Mouse (Mus musculus): ENCODE measurements around the gene Rnf224. TPM values are rescaled to one million over a fixed set of nuclear protein-coding genes. Genes with fewer than 3 reads are reported as not detected.

Gene Rnf224
- polyA plus RNA-seq, 1 experiment from 2014 or later, result not detected

GRCm38 (mm10) chr2:25227406-25227805 lies 9.2 kb downstream of the Rnf224 start:
- Histone ChIP-seq H3K27ac (ENCODE audit: low read depth, low read length) (no peak overlapping the region), H3K9me3 (replicated peaks; ENCODE audit: control insufficient read depth, low read length) (no peaks in the 10 kb centered on the region), H3K4me3 (ENCODE audit: low read depth, low read length) (no peak overlapping the region), H3K36me3 (ENCODE audit: control insufficient read depth, insufficient read depth, low read length) (no peaks in the 10 kb centered on the region), H3K9ac (ENCODE audit: low read depth, low read length) (no peak overlapping the region), H3K27me3 (ENCODE audit: control insufficient read depth, insufficient read depth, low read length) (peaks cover 20% of the 10 kb centered on the region; the same call in 1 of the 2 replicates), H3K4me2 (no peak overlapping the region), H3K4me1 (ENCODE audit: control insufficient read depth, insufficient read depth, low read length) (peaks cover 16% of the 10 kb centered on the region)
- no peak for ATAC-seq (replicated peaks; ENCODE audit: insufficient number of reproducible peaks, low FRiP score, low TSS enrichment)
- 91% methylated on average over 4 of the region's 4 CpGs for WGBS (ENCODE audit: insufficient replicate concordance)

- H3K27ac ChIP-seq (ENCODE audit: low read depth, low read length), result no peak overlapping the region
- no peak overlapping the region for H3K9ac ChIP-seq (ENCODE audit: low read depth, low read length)
- no peak overlapping the region for H3K4me3 ChIP-seq (ENCODE audit: low read depth, low read length)
- H3K36me3 ChIP-seq (ENCODE audit: control insufficient read depth, insufficient read depth, low read length), result no peaks in the 10 kb centered on the region
- peaks cover 16% of the 10 kb centered on the region for H3K4me1 ChIP-seq (ENCODE audit: control insufficient read depth, insufficient read depth, low read length)
- no peak for ATAC-seq (replicated peaks; ENCODE audit: insufficient number of reproducible peaks, low FRiP score, low TSS enrichment)
- peaks cover 19% of the 10 kb centered on the region; the same call in 1 of the 2 replicates for H3K27me3 ChIP-seq (ENCODE audit: control insufficient read depth, insufficient read depth, low read length)
- no peaks in the 10 kb centered on the region for H3K9me3 ChIP-seq (replicated peaks; ENCODE audit: control insufficient read depth, low read length)
- no peak overlapping the region for H3K4me2 ChIP-seq
- 70% methylated on average over 5 of the region's 5 CpGs for WGBS (ENCODE audit: insufficient replicate concordance)
Measured at GRCm38 (mm10) chr2:25226864-25227263, 9.7 kb downstream of the Rnf224 start.

GRCm38 (mm10) chr2:25225811-25226379 lies 10.7 kb downstream of the Rnf224 start:
- ATAC-seq (replicated peaks; ENCODE audit: insufficient number of reproducible peaks, low FRiP score, low TSS enrichment), result no peak
- Histone ChIP-seq H3K4me2 (peak overlapping the region; percentile 65), H3K4me3 (ENCODE audit: low read depth, low read length) (peak overlapping the region; percentile 71), H3K9me3 (replicated peaks; ENCODE audit: control insufficient read depth, low read length) (no peaks in the 10 kb centered on the region), H3K9ac (ENCODE audit: low read depth, low read length) (peak overlapping the region; percentile 66), H3K27ac (ENCODE audit: low read depth, low read length) (peak overlapping the region; percentile 93), H3K27me3 (ENCODE audit: control insufficient read depth, insufficient read depth, low read length) (peaks cover 10% of the 10 kb centered on the region; the same call in 1 of the 2 replicates), H3K4me1 (ENCODE audit: control insufficient read depth, insufficient read depth, low read length) (peaks cover 16% of the 10 kb centered on the region), H3K36me3 (ENCODE audit: control insufficient read depth, insufficient read depth, low read length) (no peaks in the 10 kb centered on the region)
- 76% methylated on average over 8 of the region's 8 CpGs for WGBS (ENCODE audit: insufficient replicate concordance)

- Histone ChIP-seq H3K4me2 (peak overlapping the region; percentile 65), H3K27me3 (ENCODE audit: control insufficient read depth, insufficient read depth, low read length) (peaks cover 10% of the 10 kb centered on the region; the same call in 1 of the 2 replicates), H3K27ac (ENCODE audit: low read depth, low read length) (peak overlapping the region; percentile 93), H3K36me3 (ENCODE audit: control insufficient read depth, insufficient read depth, low read length) (no peaks in the 10 kb centered on the region), H3K9ac (ENCODE audit: low read depth, low read length) (peak overlapping the region; percentile 66), H3K9me3 (replicated peaks; ENCODE audit: control insufficient read depth, low read length) (no peaks in the 10 kb centered on the region), H3K4me1 (ENCODE audit: control insufficient read depth, insufficient read depth, low read length) (peaks cover 16% of the 10 kb centered on the region), H3K4me3 (ENCODE audit: low read depth, low read length) (peak overlapping the region; percentile 71)
- WGBS (ENCODE audit: insufficient replicate concordance), result 2% methylated on average over 37 of the region's 41 CpGs
- ATAC-seq (replicated peaks; ENCODE audit: insufficient number of reproducible peaks, low FRiP score, low TSS enrichment), result peak; percentile 95
Measured at GRCm38 (mm10) chr2:25224766-25225752, 11.5 kb downstream of the Rnf224 start.

GRCm38 (mm10) chr2:25224492-25224765 lies 12.2 kb downstream of the Rnf224 start, which contains the start of gene Tubb4b:
Tubb4b (minus strand) TSS chr2:25224702.
- Histone ChIP-seq H3K27me3 (ENCODE audit: control insufficient read depth, insufficient read depth, low read length) (peaks cover 4% of the 10 kb centered on the region; the same call in 1 of the 2 replicates), H3K4me2 (peak within 1 kb of the TSS; percentile 97), H3K9me3 (replicated peaks; ENCODE audit: control insufficient read depth, low read length) (no peaks in the 10 kb centered on the region), H3K4me1 (ENCODE audit: control insufficient read depth, insufficient read depth, low read length) (peaks cover 16% of the 10 kb centered on the region), H3K9ac (ENCODE audit: low read depth, low read length) (peak within 1 kb of the TSS; percentile 81), H3K36me3 (ENCODE audit: control insufficient read depth, insufficient read depth, low read length) (no peaks in the 10 kb centered on the region), H3K27ac (ENCODE audit: low read depth, low read length) (peak within 1 kb of the TSS; percentile 93), H3K4me3 (ENCODE audit: low read depth, low read length) (peak within 1 kb of the TSS; percentile 71)
- no peak for ATAC-seq (replicated peaks; ENCODE audit: insufficient number of reproducible peaks, low FRiP score, low TSS enrichment)
- under 1% methylated on average over 17 of the region's 17 CpGs for WGBS (ENCODE audit: insufficient replicate concordance)

GRCm38 (mm10) chr2:25223681-25224491 lies 12.7 kb downstream of the Rnf224 start:
- H3K27me3 ChIP-seq (ENCODE audit: control insufficient read depth, insufficient read depth, low read length), result no peaks in the 10 kb centered on the region
- 2% methylated on average over 51 of the region's 53 CpGs for WGBS (ENCODE audit: insufficient replicate concordance)
- no peaks in the 10 kb centered on the region for H3K9me3 ChIP-seq (replicated peaks; ENCODE audit: control insufficient read depth, low read length)
- H3K4me3 ChIP-seq (ENCODE audit: low read depth, low read length), result peak overlapping the region; percentile 71
- H3K4me1 ChIP-seq (ENCODE audit: control insufficient read depth, insufficient read depth, low read length), result peaks cover 14% of the 10 kb centered on the region
- H3K4me2 ChIP-seq, result peak overlapping the region; percentile 97
- H3K9ac ChIP-seq (ENCODE audit: low read depth, low read length), result peak overlapping the region; percentile 81
- peak overlapping the region; percentile 91 for H3K27ac ChIP-seq (ENCODE audit: low read depth, low read length)
- H3K36me3 ChIP-seq (ENCODE audit: control insufficient read depth, insufficient read depth, low read length), result no peaks in the 10 kb centered on the region
- peak; percentile 71 for ATAC-seq (replicated peaks; ENCODE audit: insufficient number of reproducible peaks, low FRiP score, low TSS enrichment)

GRCm38 (mm10) chr2:25221331-25221772 lies 15.2 kb downstream of the Rnf224 start:
- no peak for ATAC-seq (replicated peaks; ENCODE audit: insufficient number of reproducible peaks, low FRiP score, low TSS enrichment)
- Histone ChIP-seq H3K9ac (ENCODE audit: low read depth, low read length) (no peak overlapping the region), H3K4me2 (no peak overlapping the region), H3K27ac (ENCODE audit: low read depth, low read length) (no peak overlapping the region), H3K36me3 (ENCODE audit: control insufficient read depth, insufficient read depth, low read length) (no peaks in the 10 kb centered on the region), H3K9me3 (replicated peaks; ENCODE audit: control insufficient read depth, low read length) (no peaks in the 10 kb centered on the region), H3K4me1 (ENCODE audit: control insufficient read depth, insufficient read depth, low read length) (peaks cover 12% of the 10 kb centered on the region), H3K4me3 (ENCODE audit: low read depth, low read length) (no peak overlapping the region), H3K27me3 (ENCODE audit: control insufficient read depth, insufficient read depth, low read length) (no peaks in the 10 kb centered on the region)
- 68% methylated on average over 5 of the region's 5 CpGs for WGBS (ENCODE audit: insufficient replicate concordance)

GRCm38 (mm10) chr2:25218445-25218844 lies 18.1 kb downstream of the Rnf224 start, which contains the start of gene Fam166a:
Fam166a (plus strand) TSS chr2:25218745.
- ATAC-seq (replicated peaks; ENCODE audit: insufficient number of reproducible peaks, low FRiP score, low TSS enrichment), result no peak
- no peak within 1 kb of the TSS for H3K9ac ChIP-seq (ENCODE audit: low read depth, low read length)

More at GRCm38 (mm10) chr2:25218445-25218844, 18.1 kb downstream of the Rnf224 start, which contains the start of gene Fam166a:
- no peak within 1 kb of the TSS for H3K4me3 ChIP-seq (ENCODE audit: low read depth, low read length)
- no peaks in the 10 kb centered on the region for H3K9me3 ChIP-seq (replicated peaks; ENCODE audit: control insufficient read depth, low read length)
- no peak within 1 kb of the TSS for H3K4me2 ChIP-seq
- peaks cover 2% of the 10 kb centered on the region; the same call in 1 of the 2 replicates for H3K27me3 ChIP-seq (ENCODE audit: control insufficient read depth, insufficient read depth, low read length)
- H3K36me3 ChIP-seq (ENCODE audit: control insufficient read depth, insufficient read depth, low read length), result no peaks in the 10 kb centered on the region
- no peak within 1 kb of the TSS for H3K27ac ChIP-seq (ENCODE audit: low read depth, low read length)
- H3K4me1 ChIP-seq (ENCODE audit: control insufficient read depth, insufficient read depth, low read length), result peaks cover 3% of the 10 kb centered on the region
